Mouse (Mus musculus) left cerebral cortex, postnatal 14 days (tissue): Measurements from ENCODE around the gene Herc6. TPM values are rescaled to one million over a fixed set of nuclear protein-coding genes. Genes with fewer than 3 reads are reported as not detected.

Experiments used
- DNase-seq, 2 experiments: peaks; one replicate each; pipeline ENCODE4 v3.0.0; 2021 to 2022; ENCODE audit warnings: low spot score in 2 of 2, mixed read lengths in 1 of 2
- intact Hi-C: fragments of 180-260 bp; cut with DNase I; formaldehyde crosslinking; loops from one replicate; pipeline ENCODE4 v1.15.1; 2025
- total RNA-seq, 2 experiments: library from RNA; stranded (reverse); gene quantifications; 2 replicates each; pipeline ENCODE4 v1.2.3; 2021

Gene Herc6
- total RNA-seq, 2 experiments from 2014 or later = 4.8 to 6.5 TPM

DNA sequence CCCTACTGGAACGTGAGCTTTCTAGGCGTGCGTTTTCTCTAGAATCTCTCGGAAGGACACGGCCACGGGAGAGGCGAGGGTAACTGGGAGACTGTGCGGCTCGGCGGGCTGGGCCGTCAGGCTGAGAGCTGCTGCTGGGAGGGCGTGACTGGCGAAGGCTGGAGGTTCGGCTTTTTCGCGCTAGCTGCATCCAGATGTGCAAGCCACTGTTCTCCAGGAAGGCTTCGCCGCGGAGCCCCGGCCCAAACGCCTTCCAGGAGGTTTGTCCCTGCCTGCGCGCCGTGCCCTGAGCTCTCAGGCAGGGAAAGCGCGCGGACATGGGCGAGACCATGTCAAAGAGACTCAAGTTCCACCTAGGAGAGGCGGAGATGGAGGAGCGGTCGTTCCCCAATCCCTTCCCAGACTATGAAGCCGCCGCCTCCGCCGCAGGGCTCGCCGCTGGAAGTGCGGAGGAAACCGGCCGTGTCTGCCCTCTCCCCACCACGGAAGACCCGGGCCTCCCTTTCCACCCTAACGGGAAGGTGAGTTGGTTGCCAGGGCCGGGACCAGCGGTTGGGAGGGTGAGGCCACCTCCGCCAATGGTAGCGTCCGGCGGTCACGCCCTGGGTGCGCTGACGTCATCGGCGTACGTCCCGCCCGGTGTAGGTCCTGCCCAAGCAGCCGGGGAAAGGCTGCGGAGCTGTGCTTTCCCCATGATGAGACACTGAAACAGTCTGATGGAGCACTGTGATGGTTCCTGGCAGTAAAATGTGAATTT, 122.1 kb downstream of the Herc6 start:
- peak; percentile 93 to 96 for DNase-seq
- intact Hi-C loops = loop anchor here (5.0 to 10.0 kb wide), 2 partner anchors 96 to 122 kb away; partner anchors contain the start of gene Vopp1

DNA sequence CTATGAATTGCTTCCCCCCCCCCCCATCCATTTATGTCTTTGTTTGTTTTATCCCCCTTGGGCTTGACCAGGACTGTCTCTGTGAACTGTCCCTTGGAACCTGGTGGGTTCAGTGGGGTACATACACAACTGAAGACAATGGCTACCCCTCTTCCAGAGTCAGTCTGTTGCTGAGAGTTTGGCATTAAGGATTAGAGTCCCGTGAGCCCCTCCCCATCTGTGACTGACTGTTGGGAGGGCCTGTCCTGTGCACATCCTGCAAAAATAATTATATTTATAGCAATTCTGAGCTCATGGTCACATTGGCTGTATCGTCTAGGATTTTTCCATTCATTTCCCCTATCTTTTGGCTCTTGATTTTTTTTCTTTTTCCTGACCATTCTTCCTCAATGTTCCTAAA, 122.9 kb downstream of the Herc6 start:
- intact Hi-C loops = loop anchor here (5.0 to 10.0 kb wide), 2 partner anchors 96 to 121 kb away; partner anchors contain the start of gene Vopp1
- peak; percentile 18 to 25 for DNase-seq

DNA sequence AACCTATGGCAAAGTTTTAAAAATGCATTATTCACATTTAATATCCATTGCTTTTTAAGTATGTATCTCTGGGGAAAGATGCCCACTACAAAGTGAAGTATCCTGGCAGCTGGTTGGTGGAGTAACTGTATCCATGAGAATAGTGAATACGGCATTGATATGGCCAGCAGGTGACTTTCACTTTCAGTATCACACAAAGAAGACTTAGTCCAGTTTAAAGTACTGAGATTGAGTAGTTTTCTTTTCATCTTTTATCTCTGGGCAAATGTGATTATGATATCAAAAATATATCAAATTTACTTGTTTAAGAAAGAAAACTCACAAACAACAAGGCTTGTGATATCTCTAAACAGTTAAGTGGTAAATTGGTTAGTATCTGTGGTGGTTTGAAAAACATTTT, 125.9 kb downstream of the Herc6 start:
- DNase-seq = no peak

DNA sequence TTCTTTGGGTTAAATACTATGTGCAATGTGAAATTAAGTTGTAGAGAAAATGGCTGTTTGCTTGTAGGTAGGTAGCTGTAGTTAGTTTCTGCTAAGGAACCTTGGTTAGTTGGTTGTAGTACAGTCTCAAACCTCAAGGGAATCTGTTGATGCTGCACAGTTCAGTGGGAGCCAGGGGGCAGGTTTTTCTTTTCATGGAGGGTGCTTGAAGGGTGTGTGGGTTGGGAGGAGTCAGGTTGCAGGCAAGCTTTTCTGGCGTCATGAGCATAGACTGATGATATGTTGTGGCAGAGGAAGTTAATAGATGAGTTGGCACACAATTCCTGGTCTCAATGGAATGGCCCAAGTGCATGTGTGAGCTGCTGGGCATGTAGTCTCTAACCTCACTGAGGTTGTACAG, 130.9 kb downstream of the Herc6 start:
- intact Hi-C loops = no loop called here
- DNase-seq = no peak

More for the DNA sequence above, 125.9 kb downstream of the Herc6 start:
- intact Hi-C loops = loop anchor here (10.0 kb wide), 1 partner anchor 118 kb away; the partner anchor contains the start of gene Vopp1

Other genes starting within 250 kb of the Herc6 start
- gene Vmn1r17, start 217.3 kb upstream of the Herc6 start, total RNA-seq = not detected
- gene Vmn1r18, start 185.2 kb upstream of the Herc6 start, total RNA-seq = under 1 TPM; 0.02 TPM
- not detected for gene Vmn1r19, start 177.2 kb upstream of the Herc6 start, total RNA-seq
- not detected for gene Vmn1r20, start 152.1 kb upstream of the Herc6 start, total RNA-seq
- gene Ppm1k, start 45.5 kb upstream of the Herc6 start, total RNA-seq = 10 to 100 TPM; 45.6 to 47.0 TPM
- 1 to 10 TPM; 7.2 to 7.6 TPM for gene Pyurf, start 111.1 kb downstream of the Herc6 start, total RNA-seq
- gene Lancl2, start 121.5 kb downstream of the Herc6 start, total RNA-seq = 100 to 1,000 TPM; 157 to 161 TPM
- gene Vopp1, start 244.2 kb downstream of the Herc6 start, total RNA-seq = 100 to 1,000 TPM; 159 to 189 TPM